Mouse (Mus musculus) WW6 (cell line): ENCODE measurements at regions not wholly inside any gene's neighbourhood (a gene's known extent, or its start where the extent isn't known, plus 50 kb on each side); places are given as distances from the start of the nearest gene placed in this dataset.

ENCODE experiments used
- DNase-seq: peaks from one replicate; pipeline ENCODE4 v3.0.0-alpha.2; 2013; ENCODE audit warnings: low read depth, low spot score

GRCm38 (mm10) chr15:87365712-87366361 lies 178.3 kb upstream of the Fam19a5 start:
- DNase-seq: peak; percentile 5

GRCm38 (mm10) chr15:87367381-87367780 lies 176.7 kb upstream of the Fam19a5 start:
- DNase-seq: peak; percentile 5

DNA sequence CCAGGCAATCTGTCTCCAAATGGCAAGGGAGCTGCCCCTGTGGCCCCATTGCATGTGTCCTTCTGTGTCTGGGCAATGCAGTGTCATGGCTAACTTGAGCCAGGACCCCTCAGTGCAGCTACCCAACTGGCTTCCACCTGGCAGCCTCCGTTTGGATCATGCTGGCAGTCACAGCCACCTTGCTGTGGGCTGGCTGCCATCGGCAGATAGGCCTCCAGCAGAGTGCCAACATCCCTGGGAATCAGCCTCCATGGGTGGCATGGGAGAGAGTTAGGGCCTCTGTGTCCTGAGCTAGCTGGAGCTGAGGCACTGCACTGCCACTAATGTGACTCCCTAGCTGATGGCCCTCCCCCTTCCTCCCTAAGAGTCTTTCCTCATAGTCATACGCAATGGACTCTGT lies 174.7 kb upstream of the Fam19a5 start:
- no peak for DNase-seq

GRCm38 (mm10) chr15:87369836-87370235 lies 174.3 kb upstream of the Fam19a5 start:
- DNase-seq: no peak

DNA sequence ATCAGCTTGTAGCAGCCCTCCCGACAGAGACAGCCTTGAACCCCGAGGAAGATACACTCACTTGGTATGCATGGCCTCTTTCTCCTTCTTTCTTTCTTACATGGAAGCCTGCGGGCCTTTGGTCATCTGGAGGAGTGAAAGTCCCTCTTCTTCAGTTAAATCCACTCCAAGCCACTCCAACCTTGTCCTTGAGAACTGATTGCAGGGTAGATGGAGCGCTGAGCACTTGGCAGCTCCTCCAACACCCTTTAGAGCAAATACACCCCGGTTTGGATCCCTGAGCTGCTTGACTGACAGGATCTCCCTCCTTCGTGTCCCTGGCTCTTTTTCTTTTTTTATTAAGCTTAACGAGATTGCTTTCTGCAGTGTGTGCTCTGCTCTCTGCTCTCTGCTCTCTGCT lies 173.3 kb upstream of the Fam19a5 start:
- no peak for DNase-seq

GRCm38 (mm10) chr15:87374670-87375069 lies 169.4 kb upstream of the Fam19a5 start:
- DNase-seq: no peak

GRCm38 (mm10) chr15:87375596-87376194 lies 168.4 kb upstream of the Fam19a5 start:
- DNase-seq: no peak

- no peak for DNase-seq
Measured at GRCm38 (mm10) chr15:87383551-87384265, 160.4 kb upstream of the Fam19a5 start.

GRCm38 (mm10) chr15:87384279-87385066 lies 159.6 kb upstream of the Fam19a5 start:
- no peak for DNase-seq

DNA sequence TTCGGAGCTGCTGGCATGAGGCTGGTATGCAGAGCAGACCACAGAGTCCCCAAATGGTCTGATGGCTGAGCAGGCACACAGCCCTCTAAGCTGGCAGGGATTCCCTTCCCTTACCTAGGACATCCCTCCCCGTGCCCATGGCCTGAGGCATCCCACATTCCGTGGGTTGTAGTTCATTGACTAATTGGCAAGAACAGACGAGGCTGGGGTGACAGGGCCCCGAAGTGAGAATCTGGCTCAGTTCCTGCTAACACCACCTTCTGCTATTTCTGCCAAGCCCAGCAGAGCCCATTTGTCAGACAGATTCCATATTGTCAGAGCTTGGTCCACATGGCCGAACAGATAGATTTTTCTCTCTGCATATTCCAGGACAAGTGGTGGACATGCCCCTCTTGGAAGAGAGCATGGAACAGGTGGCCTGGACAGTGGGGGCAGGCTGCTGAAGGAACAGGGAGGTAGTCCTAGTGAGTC lies 157.6 kb upstream of the Fam19a5 start:
- no peak for DNase-seq

DNA sequence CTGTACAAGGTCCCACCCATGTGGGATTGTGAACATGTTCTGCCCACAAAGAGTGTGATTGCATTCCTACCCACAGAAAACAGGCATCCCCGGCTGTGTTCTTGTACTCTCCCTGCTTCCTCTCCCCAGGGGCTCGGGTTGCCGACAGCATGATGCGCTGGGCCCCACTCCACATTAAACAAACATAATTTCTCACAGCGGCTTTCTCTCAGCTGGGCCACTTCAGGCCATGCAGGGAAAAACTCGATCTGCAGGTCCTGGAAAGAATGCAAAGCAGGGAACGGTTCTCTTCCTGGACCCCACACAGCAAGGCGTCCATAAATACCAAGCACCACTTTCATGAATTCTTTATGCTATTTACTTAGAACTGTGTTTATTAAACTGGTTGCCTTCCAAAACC lies 152.7 kb upstream of the Fam19a5 start:
- no peak for DNase-seq

GRCm38 (mm10) chr15:87398396-87398795 lies 145.7 kb upstream of the Fam19a5 start:
- DNase-seq: no peak

DNA sequence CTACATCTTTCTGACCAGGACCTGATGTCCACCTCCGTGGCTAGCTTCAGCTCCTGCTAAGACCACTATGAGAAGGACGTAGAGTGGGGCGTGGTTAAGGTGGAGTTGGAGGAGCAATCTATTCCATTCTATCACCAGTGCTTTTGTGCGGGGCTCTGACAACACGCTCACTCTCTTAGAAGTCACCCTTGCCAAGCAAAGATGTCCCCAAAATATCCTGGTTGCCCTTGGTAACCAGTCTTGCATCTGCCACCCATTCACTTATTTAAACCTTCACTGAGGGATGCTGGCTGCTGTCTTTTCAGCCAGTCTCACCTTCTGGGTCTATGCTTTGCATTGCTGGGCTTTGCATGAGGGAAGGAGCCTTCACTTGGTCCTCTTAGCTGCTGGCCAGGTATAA lies 138.4 kb upstream of the Fam19a5 start:
- no peak for DNase-seq

DNA sequence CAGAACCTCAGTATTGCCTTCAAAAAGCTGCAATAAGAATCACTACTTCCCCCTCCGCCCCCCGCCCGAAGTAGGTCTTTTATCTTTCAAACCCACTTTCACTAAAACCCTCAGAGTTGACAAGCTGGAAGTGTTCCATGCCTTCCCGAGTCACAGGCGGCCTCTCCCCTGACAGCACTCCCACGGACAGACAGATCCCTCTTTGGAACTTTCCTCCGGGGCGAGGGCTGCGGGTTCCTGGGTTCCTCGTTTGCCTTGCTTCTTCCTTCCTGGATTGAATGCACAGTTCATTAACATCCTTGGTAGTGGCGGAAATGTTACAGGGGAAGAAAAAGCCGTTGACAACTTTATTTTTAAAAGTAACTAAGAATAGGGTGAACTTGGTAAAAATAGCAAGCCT lies 132.1 kb upstream of the Fam19a5 start:
- no peak for DNase-seq

- no peak for DNase-seq
Measured at GRCm38 (mm10) chr15:87415996-87416395, 128.1 kb upstream of the Fam19a5 start.

DNA sequence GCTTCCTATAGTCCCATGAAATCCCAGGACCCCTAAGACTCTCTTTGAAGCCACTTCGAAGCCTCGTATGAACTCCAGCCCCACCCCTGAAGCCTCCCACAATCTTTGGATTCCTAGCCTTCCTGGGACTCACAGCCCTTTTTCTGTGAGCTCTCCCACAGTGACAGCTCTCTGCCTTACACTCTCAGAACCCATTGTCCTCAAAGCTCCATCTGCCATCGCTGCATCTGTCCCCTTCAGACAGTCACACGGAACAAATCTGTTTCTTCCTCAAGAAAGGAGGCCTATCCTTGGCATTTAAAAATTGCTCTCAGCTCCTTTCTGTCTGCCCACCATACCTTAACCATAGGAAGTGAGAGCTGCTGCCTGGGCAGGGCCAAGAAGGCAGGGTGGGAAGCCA lies 122.4 kb upstream of the Fam19a5 start:
- no peak for DNase-seq

GRCm38 (mm10) chr15:87433306-87433705 lies 110.8 kb upstream of the Fam19a5 start:
- no peak for DNase-seq

DNA sequence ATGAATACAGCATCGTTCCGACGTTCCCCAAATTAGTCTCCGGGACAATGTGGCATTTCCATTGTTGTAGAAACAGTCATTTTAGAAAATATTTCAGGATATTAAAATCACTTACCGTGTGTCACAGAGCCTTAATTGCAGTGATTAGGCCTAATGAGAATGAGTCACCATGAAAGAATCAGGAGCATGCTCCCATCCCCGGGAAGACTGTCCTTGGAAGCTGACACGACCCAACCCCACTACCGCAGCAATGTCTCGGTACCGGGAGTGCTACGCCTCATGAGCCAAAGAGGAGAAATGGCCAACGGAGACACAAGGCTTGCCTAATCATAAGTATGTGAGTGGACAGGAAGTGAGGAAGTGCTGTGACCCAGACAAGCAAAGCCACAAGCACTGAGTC lies 110.2 kb upstream of the Fam19a5 start:
- no peak for DNase-seq

GRCm38 (mm10) chr15:87435566-87435965 lies 108.5 kb upstream of the Fam19a5 start:
- no peak for DNase-seq

DNA sequence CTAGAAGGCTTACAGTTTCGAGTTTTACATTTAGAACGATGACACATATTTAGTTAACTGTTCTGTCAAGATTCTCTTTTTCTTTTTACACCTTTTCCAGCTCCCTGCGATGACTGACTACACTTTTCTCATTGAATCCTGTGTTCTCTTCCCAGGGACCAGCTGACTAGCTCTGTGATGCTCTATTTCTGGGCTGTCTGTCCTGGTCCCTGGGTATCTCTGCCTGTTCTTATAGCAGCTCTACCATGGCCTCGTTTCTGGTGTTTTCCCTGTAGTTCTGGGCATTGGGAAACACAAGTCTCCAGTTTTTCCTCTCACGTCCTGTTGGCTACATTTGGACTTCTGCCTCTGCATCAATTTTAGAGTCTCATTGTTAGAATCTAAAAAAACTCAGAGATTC lies 106.5 kb upstream of the Fam19a5 start:
- DNase-seq: no peak

DNA sequence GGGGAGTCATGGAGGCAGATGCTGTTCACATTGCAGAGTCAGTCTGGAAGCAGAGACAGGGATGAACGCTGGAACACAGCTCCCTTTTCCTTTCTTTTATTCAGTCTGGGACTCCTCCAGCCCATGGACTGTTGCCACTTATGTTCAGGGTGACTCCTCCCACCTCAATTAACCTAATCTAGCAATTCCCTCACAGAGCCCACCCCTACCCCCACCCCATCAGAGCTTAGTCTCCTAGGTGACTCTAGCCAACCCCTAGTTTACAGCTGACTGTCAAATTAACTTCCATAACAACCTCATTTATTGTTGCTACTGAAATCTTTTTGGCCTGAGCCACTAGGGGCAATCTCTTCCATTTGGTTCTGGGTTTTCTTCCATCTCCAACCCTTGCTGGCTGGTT lies 85.2 kb upstream of the Fam19a5 start:
- DNase-seq: no peak

GRCm38 (mm10) chr15:87476247-87476646 lies 67.9 kb upstream of the Fam19a5 start:
- peak; percentile 13 for DNase-seq
